Mouse (Mus musculus): Measurements from ENCODE around the gene Rrbp1. TPM values are rescaled to one million over a fixed set of nuclear protein-coding genes. Genes with fewer than 3 reads are reported as not detected.

Rrbp1 gene
- polyA plus RNA-seq, 1 experiment from 2014 or later, result 48.7 TPM

DNA sequence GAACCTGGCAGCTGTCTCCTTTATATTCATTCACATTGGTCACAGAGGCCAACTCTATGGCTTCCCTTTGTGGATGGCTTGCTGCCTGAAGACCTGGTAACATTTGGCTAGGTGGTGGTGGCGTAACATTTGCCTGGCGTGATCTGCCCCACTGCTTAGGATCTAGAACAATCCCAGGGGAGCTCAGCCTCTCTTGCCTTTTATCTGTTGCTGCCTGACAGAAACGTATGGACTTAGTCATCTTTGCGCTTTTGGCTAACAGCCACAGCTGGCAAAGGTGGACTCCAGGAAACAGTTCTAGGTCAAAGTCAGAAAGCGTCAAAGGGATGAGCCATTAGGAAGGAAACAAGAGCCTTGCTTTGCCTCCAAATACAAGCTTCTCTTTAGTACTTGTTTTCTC is 106.2 kb downstream of the Rrbp1 start:
- ATAC-seq (ENCODE audit: low FRiP score, low read depth), result no peak
- H3K4me3 ChIP-seq, result no peak overlapping the region
- H3K4me1 ChIP-seq, result no peaks in the 10 kb centered on the region
- H3K9ac ChIP-seq (replicated peaks), result no peak overlapping the region
- no peak overlapping the region for H3K27ac ChIP-seq (replicated peaks)
- H3K9me3 ChIP-seq, result no peaks in the 10 kb centered on the region
- no peaks in the 10 kb centered on the region for H3K27me3 ChIP-seq
- no peaks in the 10 kb centered on the region for H3K36me3 ChIP-seq
- WGBS, result 86% methylated on average over 5 of the region's 5 CpGs
- no peak overlapping the region for H3K4me2 ChIP-seq (replicated peaks)

DNA sequence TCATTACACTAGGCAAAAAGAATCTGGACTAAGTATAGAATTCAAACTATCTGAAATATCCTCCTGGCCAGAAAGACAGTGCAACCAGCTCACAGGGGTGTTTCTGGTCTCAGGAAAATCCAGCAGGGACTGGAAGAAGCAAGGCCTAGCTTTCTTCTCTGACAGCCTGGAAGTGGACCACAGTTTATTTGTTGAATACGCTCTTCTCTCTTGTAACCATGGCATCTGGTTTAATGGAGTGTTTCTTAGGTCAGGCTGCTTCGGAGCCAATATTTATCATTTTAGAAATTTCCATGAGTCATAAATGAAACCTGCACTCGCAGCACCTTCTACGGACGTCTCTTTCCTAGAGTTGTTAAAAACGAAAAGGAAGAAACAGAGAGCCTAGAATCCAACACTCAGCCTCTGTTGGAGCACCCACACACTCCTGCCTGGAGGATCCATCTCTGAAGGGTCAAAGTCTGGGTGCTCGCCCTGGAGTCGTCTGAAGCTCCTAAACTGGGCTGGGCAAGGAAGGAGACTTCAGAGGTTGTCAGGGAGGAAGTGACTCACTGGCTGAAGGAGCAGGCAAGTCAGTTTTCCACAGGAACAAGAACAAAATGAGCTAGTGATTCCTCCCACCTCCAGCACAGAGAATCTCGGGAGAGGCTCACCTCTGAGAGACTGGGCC is 107.6 kb downstream of the Rrbp1 start:
- Histone ChIP-seq H3K9me3 (no peaks in the 10 kb centered on the region), H3K4me3 (no peak overlapping the region), H3K4me1 (no peaks in the 10 kb centered on the region), H3K27ac (replicated peaks) (no peak overlapping the region), H3K27me3 (no peaks in the 10 kb centered on the region), H3K9ac (replicated peaks) (no peak overlapping the region), H3K36me3 (no peaks in the 10 kb centered on the region), H3K4me2 (replicated peaks) (no peak overlapping the region)
- 85% methylated on average over 9 of the region's 9 CpGs for WGBS
- no peak for ATAC-seq (ENCODE audit: low FRiP score, low read depth)

DNA sequence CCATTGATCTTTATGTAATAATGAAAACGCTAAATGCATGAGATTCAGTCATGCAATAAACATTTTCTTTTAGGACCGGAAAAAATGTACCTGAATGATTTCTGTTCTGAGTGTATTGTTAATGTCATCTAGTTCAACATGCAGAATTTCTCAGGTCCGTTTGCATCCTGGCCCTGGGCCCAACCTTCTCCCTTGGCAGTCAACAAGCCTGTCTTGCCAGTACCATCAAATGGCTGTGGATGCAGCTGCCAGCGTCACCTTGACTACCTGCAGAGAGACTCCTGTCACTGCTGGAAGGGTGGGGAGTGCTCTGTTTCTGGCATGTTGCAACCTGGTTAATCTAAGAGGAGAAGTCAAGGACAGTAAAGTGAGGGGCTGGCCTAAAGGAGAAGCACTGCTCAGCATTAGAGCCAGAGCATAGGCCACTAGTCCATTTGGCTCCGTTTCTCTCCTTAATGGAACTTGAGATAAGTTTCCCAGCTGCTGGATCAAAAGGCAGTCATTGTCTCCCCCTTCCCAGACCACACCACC is 110.2 kb downstream of the Rrbp1 start:
- no peak overlapping the region for H3K9ac ChIP-seq (replicated peaks)
- no peak for ATAC-seq (ENCODE audit: low FRiP score, low read depth)
- WGBS, result 87% methylated on average over 5 of the region's 5 CpGs
- H3K36me3 ChIP-seq, result no peaks in the 10 kb centered on the region
- no peak overlapping the region for H3K27ac ChIP-seq (replicated peaks)
- H3K27me3 ChIP-seq, result no peaks in the 10 kb centered on the region
- H3K9me3 ChIP-seq, result no peaks in the 10 kb centered on the region
- H3K4me3 ChIP-seq, result no peak overlapping the region
- H3K4me1 ChIP-seq, result no peaks in the 10 kb centered on the region
- H3K4me2 ChIP-seq (replicated peaks), result no peak overlapping the region

DNA sequence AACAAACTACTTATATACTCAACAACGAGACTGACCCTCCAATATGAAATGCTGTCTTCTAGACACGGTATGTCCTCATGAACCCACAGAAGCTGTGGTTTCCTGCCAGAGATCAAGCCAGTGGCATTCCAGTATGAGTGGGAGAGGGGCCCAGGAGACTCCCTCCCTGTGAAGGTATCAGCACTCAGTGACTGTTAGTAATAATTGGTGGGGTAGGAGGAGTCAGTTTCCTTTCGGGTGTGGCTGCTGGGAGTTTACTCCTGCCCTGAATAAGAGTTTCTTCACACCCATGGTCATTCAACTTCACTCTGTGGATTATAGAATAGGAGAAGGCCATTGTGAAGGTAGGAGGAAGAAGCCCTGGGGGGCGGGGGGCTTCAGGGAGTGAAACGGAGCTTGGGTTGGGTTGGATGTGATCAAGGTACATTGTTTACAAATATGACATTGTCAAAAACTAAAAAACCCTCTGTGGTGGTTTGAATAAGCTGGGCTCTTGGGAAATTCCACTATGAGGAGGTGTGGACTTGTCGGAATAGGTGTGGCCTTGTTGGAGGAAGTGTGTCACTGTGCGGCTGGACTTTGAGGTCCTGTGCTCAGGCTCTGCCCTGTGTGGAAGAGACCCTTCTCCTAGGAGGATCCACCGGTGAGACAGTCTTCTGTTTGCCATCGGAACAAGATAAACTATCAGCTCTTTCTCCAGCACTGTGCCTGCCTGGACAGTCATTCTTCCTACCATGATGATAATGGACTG is 111.4 kb downstream of the Rrbp1 start:
- Histone ChIP-seq H3K27me3 (no peaks in the 10 kb centered on the region), H3K4me1 (no peaks in the 10 kb centered on the region), H3K4me3 (no peak overlapping the region), H3K9me3 (no peaks in the 10 kb centered on the region), H3K9ac (replicated peaks) (no peak overlapping the region), H3K27ac (replicated peaks) (no peak overlapping the region), H3K36me3 (no peaks in the 10 kb centered on the region), H3K4me2 (replicated peaks) (no peak overlapping the region)
- ATAC-seq (ENCODE audit: low FRiP score, low read depth), result no peak
- 95% methylated on average over 9 of the region's 9 CpGs for WGBS

Other genes starting within 250 kb of the Rrbp1 start
- 1.8 and 2.3 TPM in 2 replicates for gene Bfsp1, start 148.1 kb downstream of the Rrbp1 start, polyA plus RNA-seq (2016; fragmentation: Nextera tagmentation; extraction: Ambion mirVana)
- 359 and 373 TPM in 2 replicates for gene Dstn, start 95.9 kb downstream of the Rrbp1 start, polyA plus RNA-seq (2016; fragmentation: Nextera tagmentation; extraction: Ambion mirVana)
- not detected in 2 replicates for gene Banf2, start 21.8 kb upstream of the Rrbp1 start, polyA plus RNA-seq (2016; fragmentation: Nextera tagmentation; extraction: Ambion mirVana)

Data from midbrain, embryonic 12.5 days (tissue).